Mouse (Mus musculus) limb, embryonic 10.5 days (tissue): ENCODE data around the gene Efnb3. TPM values are rescaled to one million over a fixed set of nuclear protein-coding genes. Genes with fewer than 3 reads are reported as not detected.

ENCODE experiments used
- DNase-seq: peaks from one replicate; pipeline ENCODE4 v3.0.0-alpha.2; 2017; ENCODE audit warnings: low spot score
- H3K27ac ChIP-seq: fragments of 300-500 bp; sonication (generic); 2 replicates; pipeline ENCODE4 v1.5.1; 2016; ENCODE audit warnings: mild to moderate bottlenecking
- H3K27me3 ChIP-seq: fragments of 300-500 bp; sonication (generic); 2 replicates; pipeline ENCODE4 v1.6.1; 2016; ENCODE audit warnings: low read depth, mild to moderate bottlenecking; ENCODE audit not compliant: poor library complexity, severe bottlenecking
- H3K36me3 ChIP-seq: fragments of 300-500 bp; sonication (generic); 2 replicates; pipeline ENCODE4 v1.6.1; 2016; ENCODE audit warnings: mild to moderate bottlenecking, moderate library complexity
- H3K4me1 ChIP-seq: fragments of 300-500 bp; sonication (generic); 2 replicates; pipeline ENCODE4 v1.6.1; 2016
- H3K4me3 ChIP-seq: fragments of 300-500 bp; sonication (generic); 2 replicates; pipeline ENCODE4 v1.5.1; 2016; ENCODE audit warnings: mild to moderate bottlenecking, moderate library complexity
- H3K9me3 ChIP-seq: fragments of 300-500 bp; sonication (generic); replicated peaks from 2 replicates; pipeline ENCODE4 v1.6.1; 2016; ENCODE audit warnings: mild to moderate bottlenecking
- WGBS: fragments of 180-500 bp; shearing (Covaris S2); methylation state at CpG from one replicate; pipeline ENCODE4 v1.1.7; 2016; 5-methylcytosine and 5-hydroxymethylcytosine counted together
- polyA plus RNA-seq: library from polyadenylated mRNA; unstranded; fragments of >200 nt; fragmentation: Nextera tagmentation; extraction: Ambion mirVana; gene quantifications from 2 replicates; pipeline ENCODE4 v1.2.1, GENCODE M21; 2016

The Efnb3 gene
- polyA plus RNA-seq, 1 experiment from 2014 or later: 55.2 TPM

GRCm38 (mm10) chr11:69580572-69581146 lies 20.7 kb upstream of the Efnb3 start:
- Histone ChIP-seq H3K27ac (peak overlapping the region; percentile 95), H3K4me3 (peak overlapping the region; percentile 71), H3K27me3 (no peaks in the 10 kb centered on the region), H3K4me1 (peaks cover 36% of the 10 kb centered on the region), H3K9me3 (no peaks in the 10 kb centered on the region), H3K36me3 (peaks cover 48% of the 10 kb centered on the region)
- WGBS: under 1% methylated on average over 25 of the region's 25 CpGs
- no peak for DNase-seq

- Histone ChIP-seq H3K27me3 (no peaks in the 10 kb centered on the region), H3K4me3 (peak within 1 kb of the TSS; percentile 71), H3K36me3 (peaks cover 50% of the 10 kb centered on the region), H3K9me3 (no peaks in the 10 kb centered on the region), H3K27ac (peak within 1 kb of the TSS; percentile 95), H3K4me1 (peaks cover 41% of the 10 kb centered on the region)
- 0% methylated on average over 13 of the region's 13 CpGs for WGBS
- peak; percentile 88 for DNase-seq
Measured at GRCm38 (mm10) chr11:69580091-69580514, 20.1 kb upstream of the Efnb3 start, which contains the start of the genes Wrap53 and Trp53. Gene Wrap53 (minus strand): TSS chr11:69580255. Gene Trp53 (plus strand): TSS chr11:69580359.

- Histone ChIP-seq H3K36me3 (peaks cover 50% of the 10 kb centered on the region), H3K27me3 (no peaks in the 10 kb centered on the region), H3K27ac (peak overlapping the region; percentile 95), H3K4me1 (peaks cover 42% of the 10 kb centered on the region), H3K4me3 (peak overlapping the region; percentile 71), H3K9me3 (no peaks in the 10 kb centered on the region)
- 2% methylated on average over 39 of the region's 39 CpGs for WGBS
- peak; percentile 99 for DNase-seq
Measured at GRCm38 (mm10) chr11:69579128-69580017, 19.4 kb upstream of the Efnb3 start.

- 14% methylated on average over 15 of the region's 15 CpGs for WGBS
- H3K36me3 ChIP-seq: peaks cover 50% of the 10 kb centered on the region
- H3K4me1 ChIP-seq: peaks cover 42% of the 10 kb centered on the region
Measured at GRCm38 (mm10) chr11:69578301-69578700, 18.3 kb upstream of the Efnb3 start.

GRCm38 (mm10) chr11:69576307-69576706 lies 16.3 kb upstream of the Efnb3 start:
- 81% methylated on average over 5 of the region's 5 CpGs for WGBS
- H3K9me3 ChIP-seq: no peaks in the 10 kb centered on the region
- no peak overlapping the region for H3K27ac ChIP-seq
- H3K36me3 ChIP-seq: peaks cover 59% of the 10 kb centered on the region
- H3K27me3 ChIP-seq: no peaks in the 10 kb centered on the region
- DNase-seq: no peak
- no peak overlapping the region for H3K4me3 ChIP-seq
- H3K4me1 ChIP-seq: peaks cover 32% of the 10 kb centered on the region

More at GRCm38 (mm10) chr11:69578301-69578700, 18.3 kb upstream of the Efnb3 start:
- no peaks in the 10 kb centered on the region for H3K9me3 ChIP-seq
- H3K27ac ChIP-seq: peak overlapping the region; percentile 95
- no peak for DNase-seq
- no peaks in the 10 kb centered on the region for H3K27me3 ChIP-seq
- peak overlapping the region; percentile 71 for H3K4me3 ChIP-seq

GRCm38 (mm10) chr11:69575220-69575619 lies 15.2 kb upstream of the Efnb3 start:
- WGBS: 63% methylated on average over 3 of the region's 3 CpGs
- no peak overlapping the region for H3K27ac ChIP-seq
- no peaks in the 10 kb centered on the region for H3K9me3 ChIP-seq
- no peak for DNase-seq
- H3K4me1 ChIP-seq: peaks cover 32% of the 10 kb centered on the region
- no peaks in the 10 kb centered on the region for H3K27me3 ChIP-seq
- peaks cover 70% of the 10 kb centered on the region for H3K36me3 ChIP-seq
- no peak overlapping the region for H3K4me3 ChIP-seq

- H3K4me3 ChIP-seq: no peak overlapping the region
- H3K36me3 ChIP-seq: peaks cover 82% of the 10 kb centered on the region
- H3K27me3 ChIP-seq: no peaks in the 10 kb centered on the region
- DNase-seq: no peak
- H3K27ac ChIP-seq: peak overlapping the region; percentile 97
- WGBS: 55% methylated on average over 8 of the region's 8 CpGs
- no peaks in the 10 kb centered on the region for H3K9me3 ChIP-seq
- peaks cover 60% of the 10 kb centered on the region for H3K4me1 ChIP-seq
Measured at GRCm38 (mm10) chr11:69565131-69565530, 5.1 kb upstream of the Efnb3 start.

GRCm38 (mm10) chr11:69564391-69564790 lies 4.4 kb upstream of the Efnb3 start:
- Histone ChIP-seq H3K36me3 (peaks cover 75% of the 10 kb centered on the region), H3K27ac (peak overlapping the region; percentile 97), H3K4me3 (no peak overlapping the region), H3K27me3 (no peaks in the 10 kb centered on the region), H3K9me3 (no peaks in the 10 kb centered on the region), H3K4me1 (peaks cover 67% of the 10 kb centered on the region)
- WGBS: 68% methylated on average over 3 of the region's 3 CpGs
- no peak for DNase-seq

GRCm38 (mm10) chr11:69563373-69563772 lies 3.4 kb upstream of the Efnb3 start:
- Histone ChIP-seq H3K36me3 (peaks cover 66% of the 10 kb centered on the region), H3K9me3 (no peaks in the 10 kb centered on the region), H3K27me3 (no peaks in the 10 kb centered on the region), H3K27ac (peak overlapping the region; percentile 97), H3K4me3 (peak overlapping the region; percentile 92; the same call in 1 of the 2 replicates), H3K4me1 (peaks cover 77% of the 10 kb centered on the region)
- DNase-seq: peak; percentile 69
- WGBS: 44% methylated on average over 13 of the region's 13 CpGs

GRCm38 (mm10) chr11:69560896-69561854 lies 1.2 kb upstream of the Efnb3 start:
- Histone ChIP-seq H3K27me3 (peaks cover 8% of the 10 kb centered on the region), H3K4me3 (peak overlapping the region; percentile 92), H3K27ac (peak overlapping the region; percentile 97), H3K4me1 (peaks cover 98% of the 10 kb centered on the region), H3K36me3 (peaks cover 54% of the 10 kb centered on the region), H3K9me3 (no peaks in the 10 kb centered on the region)
- peak; percentile 81 for DNase-seq
- WGBS: 10% methylated on average over 16 of the region's 16 CpGs

- no peak for DNase-seq
- peaks cover 99% of the 10 kb centered on the region for H3K4me1 ChIP-seq
- H3K27me3 ChIP-seq: peaks cover 12% of the 10 kb centered on the region
- H3K27ac ChIP-seq: peak overlapping the region; percentile 97
- peaks cover 55% of the 10 kb centered on the region for H3K36me3 ChIP-seq
- WGBS: 5% methylated on average over 5 of the region's 5 CpGs
- H3K9me3 ChIP-seq: no peaks in the 10 kb centered on the region
- H3K4me3 ChIP-seq: peak overlapping the region; percentile 92
Measured at GRCm38 (mm10) chr11:69559183-69559582, 822 bp downstream of the Efnb3 start.

- Histone ChIP-seq H3K36me3 (peaks cover 53% of the 10 kb centered on the region), H3K27me3 (peaks cover 12% of the 10 kb centered on the region), H3K9me3 (no peaks in the 10 kb centered on the region), H3K4me3 (peak overlapping the region; percentile 92), H3K4me1 (peaks cover 99% of the 10 kb centered on the region), H3K27ac (peak overlapping the region; percentile 97)
- WGBS: 29% methylated on average over 6 of the region's 6 CpGs
- DNase-seq: no peak
Measured at GRCm38 (mm10) chr11:69558756-69559155, 1.2 kb downstream of the Efnb3 start.
